Mouse (Mus musculus): ENCODE measurements around the gene Fcrlb. TPM values are rescaled to one million over a fixed set of nuclear protein-coding genes. Genes with fewer than 3 reads are reported as not detected.

Gene Fcrlb
- total RNA-seq, 2 experiments from 2014 or later: 0.97 to 0.98 TPM

DNA sequence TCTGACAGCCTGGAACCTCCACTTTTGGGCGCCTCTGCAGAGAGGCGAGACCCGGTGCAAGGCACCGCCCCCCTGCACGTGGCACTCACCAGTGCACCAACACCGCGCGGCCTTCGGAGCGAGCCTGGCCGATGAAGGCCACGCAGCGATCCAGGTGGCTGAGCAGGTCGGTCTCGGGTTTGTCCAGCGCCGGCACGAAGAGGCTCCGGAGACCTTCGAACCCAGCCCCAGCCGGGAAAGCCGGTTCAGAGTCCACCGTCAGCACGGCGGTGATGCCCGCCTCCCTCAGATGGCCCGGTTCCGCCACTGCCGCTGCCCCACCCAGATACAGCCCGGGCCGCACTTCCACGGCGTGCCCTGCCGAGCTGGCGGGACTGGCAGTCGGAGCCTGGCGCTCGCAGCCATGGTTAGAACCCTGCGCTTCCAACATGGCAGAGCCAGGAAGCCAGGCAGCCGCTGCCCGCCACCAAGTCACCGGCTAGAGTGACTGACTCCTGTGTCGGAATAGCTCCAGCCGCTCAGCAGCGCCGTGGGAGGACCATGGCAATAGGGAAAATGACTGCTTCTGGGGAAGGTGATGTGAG, 27.7 kb downstream of the Fcrlb start, which contains the start of the genes Gm26620 and Dusp12:
Gm26620 (plus strand) TSS at position 88 of the 584 bp plus-strand sequence.
Dusp12 (minus strand) TSS at position 563 of the 584 bp plus-strand sequence.
- DNase-seq (ENCODE audit: extremely low spot score in 1 of 2, low spot score in 2 of 2): peak; percentile 84 to 86
- peak; percentile 74 for TF ChIP-seq CTCF (IDR thresholded peaks at IDR 0.05)
- intact Hi-C loops (cut with DNase I): no loop called here
- Histone ChIP-seq H3K4me3 (peak within 1 kb of the TSS; percentile 98), H3K27ac (peak within 1 kb of the TSS; percentile 85)

- peak overlapping the region; percentile 98 for H3K4me3 ChIP-seq
- DNase-seq (ENCODE audit: extremely low spot score in 1 of 2, low spot score in 2 of 2): no peak
- TF ChIP-seq CTCF (IDR thresholded peaks at IDR 0.05): no peak
- H3K27ac ChIP-seq: no peak overlapping the region
- intact Hi-C loops (cut with DNase I): no loop called here
These were observed 28.4 kb downstream of the Fcrlb start for GRCm38 (mm10) chr1:170884390-170884789.

DNA sequence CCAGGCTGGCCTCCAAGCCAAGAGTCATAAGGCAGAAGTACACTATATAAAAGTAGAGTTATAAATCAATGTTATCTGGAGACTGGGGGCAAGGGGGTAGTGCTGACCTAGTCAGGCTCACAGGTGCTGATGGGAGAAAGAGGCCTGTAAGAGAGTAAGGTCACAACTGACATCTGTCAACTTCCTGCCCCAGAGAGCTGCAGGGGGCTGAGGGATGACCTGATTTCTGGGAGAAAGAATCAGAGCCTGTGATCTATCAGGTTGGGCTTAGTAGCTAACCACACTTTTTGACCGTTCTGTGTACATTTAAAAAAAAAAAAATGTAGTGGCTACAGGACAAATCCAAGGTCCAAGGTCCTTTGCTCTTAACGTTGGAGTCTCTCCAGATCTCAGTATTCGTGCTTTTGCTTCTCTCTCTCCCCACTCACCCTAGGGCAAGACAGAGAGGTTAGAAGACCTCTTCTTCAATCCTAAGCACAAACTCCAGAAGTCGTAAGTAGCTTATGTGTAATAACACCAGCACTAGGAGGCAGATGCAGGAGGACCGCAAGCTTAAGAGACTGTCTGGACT, 29.7 kb downstream of the Fcrlb start:
- H3K4me3 ChIP-seq: no peak overlapping the region
- intact Hi-C loops (cut with DNase I): no loop called here

GRCm38 (mm10) chr1:170876906-170877305, 35.8 kb downstream of the Fcrlb start:
- no peak overlapping the region for H3K27ac ChIP-seq
- intact Hi-C loops (cut with DNase I): no loop called here
- no peak for DNase-seq (ENCODE audit: extremely low spot score in 1 of 2, low spot score in 2 of 2)
- no peak overlapping the region for H3K4me3 ChIP-seq
- no peak for TF ChIP-seq CTCF (IDR thresholded peaks at IDR 0.05)

More for the DNA sequence above, 29.7 kb downstream of the Fcrlb start:
- no peak for TF ChIP-seq CTCF (IDR thresholded peaks at IDR 0.05)
- H3K27ac ChIP-seq: no peak overlapping the region
- no peak for DNase-seq (ENCODE audit: extremely low spot score in 1 of 2, low spot score in 2 of 2)

GRCm38 (mm10) chr1:170875676-170876075, 37.1 kb downstream of the Fcrlb start:
- Histone ChIP-seq H3K27ac (no peak overlapping the region), H3K4me3 (no peak overlapping the region)
- TF ChIP-seq CTCF (IDR thresholded peaks at IDR 0.05): no peak
- DNase-seq (ENCODE audit: extremely low spot score in 1 of 2, low spot score in 2 of 2): no peak
- intact Hi-C loops (cut with DNase I): no loop called here

- Histone ChIP-seq H3K4me3 (no peak overlapping the region), H3K27ac (no peak overlapping the region)
- TF ChIP-seq CTCF (IDR thresholded peaks at IDR 0.05): no peak; the same call in 1 of the 2 replicates
- no peak for DNase-seq (ENCODE audit: extremely low spot score in 1 of 2, low spot score in 2 of 2)
- intact Hi-C loops (cut with DNase I): no loop called here
These were observed 40.8 kb downstream of the Fcrlb start for GRCm38 (mm10) chr1:170871961-170872360.

GRCm38 (mm10) chr1:170871402-170871801, 41.3 kb downstream of the Fcrlb start:
- no peak for TF ChIP-seq CTCF (IDR thresholded peaks at IDR 0.05)
- intact Hi-C loops (cut with DNase I): no loop called here
- DNase-seq (ENCODE audit: extremely low spot score in 1 of 2, low spot score in 2 of 2): no peak
- H3K27ac ChIP-seq: no peak overlapping the region
- H3K4me3 ChIP-seq: no peak overlapping the region

DNA sequence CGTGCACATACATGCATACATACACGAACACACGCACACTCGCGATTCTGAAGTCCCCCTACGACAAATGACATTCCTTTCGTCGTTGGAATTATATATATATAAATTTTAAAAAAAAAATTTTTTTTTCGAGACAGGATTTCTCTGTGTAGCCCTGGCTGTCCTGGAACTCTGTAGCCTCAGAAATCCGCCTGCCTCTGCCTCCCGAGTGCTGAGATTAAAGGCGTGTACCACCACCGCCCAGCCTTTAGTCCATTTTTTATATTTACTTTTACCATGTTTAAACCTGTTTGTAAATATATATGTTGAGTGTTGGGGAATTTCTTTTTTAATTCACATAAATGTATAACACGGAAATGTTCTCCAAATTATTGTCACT, 43.8 kb downstream of the Fcrlb start:
- no peak for TF ChIP-seq CTCF (IDR thresholded peaks at IDR 0.05)
- intact Hi-C loops (cut with DNase I): no loop called here
- 0 out of 2 replicates have a peak overlapping the region, but pooled peaks have one; percentile 50 for H3K27ac ChIP-seq
- peak overlapping the region; percentile 76 for H3K4me3 ChIP-seq
- DNase-seq (ENCODE audit: extremely low spot score in 1 of 2, low spot score in 2 of 2): no peak

DNA sequence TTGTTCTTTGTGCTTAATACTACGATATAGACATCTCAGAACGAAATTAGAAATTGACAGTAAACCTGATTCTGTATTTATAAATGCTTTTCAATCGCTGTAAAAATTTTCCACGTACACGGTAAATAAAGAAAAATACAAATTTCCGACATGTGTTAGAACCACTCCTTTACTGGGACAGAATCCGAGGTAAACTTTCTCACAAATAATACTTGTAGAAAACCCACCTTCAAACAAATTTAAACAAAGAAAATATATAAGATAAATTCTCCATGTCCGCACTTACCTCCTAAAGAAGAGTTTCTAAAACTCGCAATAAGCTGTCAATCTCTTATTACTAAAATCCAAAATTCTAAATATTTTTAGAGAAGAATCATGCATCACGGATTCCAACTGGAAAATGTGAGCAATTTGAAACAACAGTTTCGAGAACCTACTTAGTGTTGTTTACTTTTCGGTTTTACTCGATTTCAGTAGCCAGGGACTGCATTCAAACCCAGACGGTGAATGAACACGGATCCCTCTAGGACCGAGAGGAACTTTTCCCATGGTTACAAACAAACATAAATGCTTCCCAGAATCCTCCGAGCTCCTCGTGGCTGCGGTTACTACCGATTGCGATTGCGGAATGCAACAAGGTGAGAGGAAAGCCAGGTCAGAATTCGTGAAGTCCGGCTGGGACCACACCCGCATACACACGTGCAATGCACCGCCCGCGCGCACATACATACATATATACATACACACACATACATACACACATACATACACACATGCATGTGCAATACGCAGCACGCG, 44.4 kb downstream of the Fcrlb start:
- intact Hi-C loops (cut with DNase I): no loop called here
- Histone ChIP-seq H3K4me3 (peak overlapping the region; percentile 76), H3K27ac (peak overlapping the region; percentile 50)
- peak; percentile 76 to 77 for DNase-seq (ENCODE audit: extremely low spot score in 1 of 2, low spot score in 2 of 2)
- TF ChIP-seq CTCF (IDR thresholded peaks at IDR 0.05): no peak

- peak within 1 kb of the TSS; percentile 89 for H3K27ac ChIP-seq
- no peak for TF ChIP-seq CTCF (IDR thresholded peaks at IDR 0.05)
- intact Hi-C loops (cut with DNase I): no loop called here
- peak; percentile 93 to 97 for DNase-seq (ENCODE audit: extremely low spot score in 1 of 2, low spot score in 2 of 2)
- H3K4me3 ChIP-seq: peak within 1 kb of the TSS; percentile 76
These were observed 45.0 kb downstream of the Fcrlb start, which contains the start of gene Atf6 for GRCm38 (mm10) chr1:170867691-170868105. Gene Atf6 (minus strand): TSS chr1:170867771.

DNA sequence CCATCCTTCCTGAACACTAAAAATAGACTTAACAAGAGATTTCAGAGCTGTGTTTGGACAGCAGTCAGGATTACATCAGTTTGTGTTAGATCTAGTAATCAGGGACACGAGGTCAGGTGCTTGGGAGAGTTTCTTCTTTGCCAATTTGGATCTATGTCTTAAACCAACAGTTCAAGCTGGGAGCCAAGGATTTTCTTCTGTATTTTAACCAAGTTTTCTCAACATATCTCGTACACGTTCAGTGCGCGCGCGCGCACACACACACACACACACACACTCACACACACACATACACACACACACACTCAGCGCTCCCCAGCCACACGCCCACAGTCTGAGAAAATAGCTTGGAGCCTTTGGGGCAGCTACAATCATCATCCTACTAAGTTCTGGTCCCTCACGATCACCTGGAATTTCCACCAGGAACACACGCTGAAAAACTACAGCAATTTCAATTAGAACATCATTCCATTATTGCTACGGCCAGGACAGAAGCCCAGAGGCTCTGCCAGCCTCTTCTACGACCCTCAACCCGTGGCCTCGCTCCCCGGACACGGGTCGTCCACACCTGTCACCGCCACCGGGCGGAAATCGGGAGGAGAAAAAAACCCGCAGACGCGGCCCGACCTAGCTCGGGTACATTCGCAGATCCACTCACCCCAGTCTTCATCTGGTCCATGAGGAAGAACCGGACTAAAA, 45.6 kb downstream of the Fcrlb start:
- H3K4me3 ChIP-seq: peak overlapping the region; percentile 76
- peak overlapping the region; percentile 89 for H3K27ac ChIP-seq
- no peak for TF ChIP-seq CTCF (IDR thresholded peaks at IDR 0.05)
- intact Hi-C loops (cut with DNase I): no loop called here
- peak in 1 of 2 experiments; percentile 26 for DNase-seq (ENCODE audit: extremely low spot score in 1 of 2, low spot score in 2 of 2)

All from left cerebral cortex, adult 2 months (tissue).